Mouse (Mus musculus) liver, adult 2 months (tissue): ENCODE measurements around the gene Cdk14. TPM values are rescaled to one million over a fixed set of nuclear protein-coding genes. Genes with fewer than 3 reads are reported as not detected.
"Not testable (repeated sequence)": the region's sequence is repeated elsewhere in the genome, so short reads cannot be mapped to it uniquely, and the experiment has no call there.

Source experiments
- DNase-seq: peaks from one replicate; pipeline ENCODE4 v3.0.0-alpha.2; 2011; ENCODE audit warnings: low read depth, low spot score; ENCODE audit errors: extremely low read depth
- H3K27ac ChIP-seq: fragments of 200-500 bp; replicated peaks from 2 replicates; pipeline ENCODE4 v1.5.1; 2012; ENCODE audit warnings: low read depth, mild to moderate bottlenecking, control low read depth, inconsistent platforms, low read length; ENCODE audit not compliant: insufficient read depth
- H3K27me3 ChIP-seq: fragments of 200-500 bp; 2 replicates; pipeline ENCODE4 v1.6.1; 2012; ENCODE audit warnings: mild to moderate bottlenecking, moderate library complexity, low read length, inconsistent platforms; ENCODE audit not compliant: control insufficient read depth, insufficient read depth
- H3K36me3 ChIP-seq: fragments of 200-500 bp; 2 replicates; pipeline ENCODE4 v1.6.1; 2012; ENCODE audit warnings: low read length, inconsistent platforms; ENCODE audit not compliant: control insufficient read depth, insufficient read depth
- H3K4me1 ChIP-seq: fragments of 200-500 bp; 2 replicates; pipeline ENCODE4 v1.6.1; 2011; ENCODE audit warnings: low read length; ENCODE audit not compliant: control insufficient read depth, insufficient read depth
- H3K4me3 ChIP-seq: fragments of 200-500 bp; 2 replicates; pipeline ENCODE4 v1.5.1; 2011; ENCODE audit warnings: low read depth, mild to moderate bottlenecking, control low read depth, low read length, moderate library complexity; ENCODE audit not compliant: insufficient read depth
- H3K79me2 ChIP-seq: fragments of 200-500 bp; 2 replicates; pipeline ENCODE4 v1.6.1; 2012; ENCODE audit warnings: inconsistent platforms, mild to moderate bottlenecking, low read length, moderate library complexity; ENCODE audit not compliant: control insufficient read depth, insufficient read depth
- H3K9ac ChIP-seq: fragments of 200-500 bp; 2 replicates; pipeline ENCODE4 v1.6.1; 2012; ENCODE audit warnings: low read depth, mild to moderate bottlenecking, control low read depth, inconsistent platforms, low read length
- CTCF ChIP-seq: fragments of 200-500 bp; IDR thresholded peaks from 2 replicates; pipeline ENCODE4 v1.5.1; 2011; ENCODE audit warnings: low read depth, low read length, control low read depth
- POLR2A ChIP-seq: fragments of 200-500 bp; IDR thresholded peaks from 2 replicates; pipeline ENCODE4 v1.6.1; 2011; ENCODE audit warnings: low read length, control low read depth; ENCODE audit not compliant: insufficient read depth; ENCODE audit errors: extremely low read depth
- WGBS: fragments of 180-500 bp; shearing (Covaris S2); methylation state at CpG from one replicate; pipeline ENCODE4 v1.1.7; 2018; 5-methylcytosine and 5-hydroxymethylcytosine counted together
- polyA plus RNA-seq: library from polyadenylated mRNA; depleted of rRNA; stranded (reverse); fragments of >200 nt; gene quantifications from 2 replicates; pipeline ENCODE4 v1.2.3, GENCODE M21; 2012
- total RNA-seq: library from RNA; depleted of rRNA; stranded (reverse); fragments of >200 nt; gene quantifications from 2 replicates; pipeline ENCODE4 v1.2.3, GENCODE M21; 2014

Cdk14 gene
- total and polyA plus RNA-seq, 2 experiments: 0.31 to 2.7 TPM

- no peaks in the 10 kb centered on the region for H3K4me1 ChIP-seq
- no peak for DNase-seq
- H3K9ac ChIP-seq: no peak overlapping the region
- no peaks in the 10 kb centered on the region for H3K27me3 ChIP-seq
- H3K36me3 ChIP-seq: no peaks in the 10 kb centered on the region
- no peak overlapping the region for H3K27ac ChIP-seq
- H3K4me3 ChIP-seq: no peak overlapping the region
- 86% methylated on average over 10 of the region's 10 CpGs for WGBS
- TF ChIP-seq CTCF (no peak), POLR2A (no peak)
- no peaks in the 10 kb centered on the region for H3K79me2 ChIP-seq
Observed at GRCm38 (mm10) chr5:5330926-5331460, 89.1 kb downstream of the Cdk14 start.

- not testable (repeated sequence) for H3K36me3 ChIP-seq, H3K4me1 ChIP-seq, H3K79me2 ChIP-seq, H3K27me3 ChIP-seq, DNase-seq, H3K9ac ChIP-seq, H3K4me3 ChIP-seq, H3K27ac ChIP-seq
- 89% methylated on average over 2 of the region's 2 CpGs for WGBS
Observed at GRCm38 (mm10) chr5:5329018-5329417, 91.1 kb downstream of the Cdk14 start.

GRCm38 (mm10) chr5:5326716-5327115 is 93.4 kb downstream of the Cdk14 start:
- no peaks in the 10 kb centered on the region for H3K36me3 ChIP-seq
- 93% methylated on average over 2 of the region's 2 CpGs for WGBS

DNA sequence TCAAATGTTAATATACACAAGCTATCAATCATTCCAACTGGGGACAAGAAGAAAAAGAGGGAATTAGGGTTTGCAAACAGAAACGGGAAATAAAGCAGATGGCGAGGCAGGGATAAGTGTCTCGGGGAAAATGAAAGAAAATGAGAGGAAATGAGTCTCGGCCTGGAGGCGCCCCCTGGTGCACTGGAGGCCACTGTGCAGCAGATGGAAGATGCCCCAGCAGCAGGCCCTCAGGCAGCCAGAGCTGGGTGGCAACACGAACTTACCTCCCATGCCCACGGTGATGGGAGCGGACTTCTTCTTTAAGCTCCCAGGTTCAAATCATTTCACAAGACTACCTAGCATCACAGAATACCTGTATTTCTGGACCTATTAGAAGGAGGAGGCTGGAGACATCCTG is 97.4 kb downstream of the Cdk14 start:
- DNase-seq: no peak
- Histone ChIP-seq H3K4me1 (no peaks in the 10 kb centered on the region; the same call in 1 of the 2 replicates), H3K27ac (no peak overlapping the region), H3K27me3 (no peaks in the 10 kb centered on the region), H3K4me3 (no peak overlapping the region), H3K9ac (no peak overlapping the region), H3K79me2 (no peaks in the 10 kb centered on the region), H3K36me3 (no peaks in the 10 kb centered on the region)
- WGBS: 94% methylated on average over 8 of the region's 8 CpGs
- TF ChIP-seq POLR2A (no peak), CTCF (peak; percentile 13; the same call in 1 of the 2 replicates)

More at GRCm38 (mm10) chr5:5326716-5327115, 93.4 kb downstream of the Cdk14 start:
- Histone ChIP-seq H3K27ac (no peak overlapping the region), H3K79me2 (no peaks in the 10 kb centered on the region), H3K4me3 (no peak overlapping the region), H3K27me3 (no peaks in the 10 kb centered on the region), H3K9ac (no peak overlapping the region), H3K4me1 (no peaks in the 10 kb centered on the region)
- no peak for DNase-seq
- TF ChIP-seq POLR2A: no peak
- no peak for TF ChIP-seq CTCF

- TF ChIP-seq CTCF: no peak
- TF ChIP-seq POLR2A: no peak
- H3K9ac ChIP-seq: no peak overlapping the region
- no peak for DNase-seq
- no peak overlapping the region for H3K4me3 ChIP-seq
- no peaks in the 10 kb centered on the region for H3K36me3 ChIP-seq
- no peaks in the 10 kb centered on the region for H3K79me2 ChIP-seq
- no peaks in the 10 kb centered on the region for H3K27me3 ChIP-seq
- 75% methylated on average over 2 of the region's 2 CpGs for WGBS
- peak overlapping the region; percentile 21; the same call in 1 of the 2 replicates for H3K27ac ChIP-seq
- H3K4me1 ChIP-seq: no peaks in the 10 kb centered on the region; the same call in 1 of the 2 replicates
Observed at GRCm38 (mm10) chr5:5320506-5321181, 99.5 kb downstream of the Cdk14 start.
